Mouse (Mus musculus) C2C12 (cell line): ENCODE results near the gene Gm28635.

Experiments used
- CTCF ChIP-seq: IDR thresholded peaks from one replicate; pipeline ENCODE4 v1.5.1; 2011; ENCODE audit not compliant: control insufficient read depth, insufficient read depth, insufficient read length
- FOSL1 ChIP-seq: IDR thresholded peaks from one replicate; pipeline ENCODE4 v1.8.0; 2011; ENCODE audit warnings: mild to moderate bottlenecking, low read length; ENCODE audit not compliant: poor library complexity, insufficient read depth, severe bottlenecking
- MAX ChIP-seq: IDR thresholded peaks from one replicate; pipeline ENCODE4 v1.6.1; 2011; ENCODE audit warnings: mild to moderate bottlenecking, control low read depth
- MYOD1 ChIP-seq: IDR thresholded peaks from one replicate; pipeline ENCODE4 v1.6.1; 2011; ENCODE audit warnings: low read depth; ENCODE audit not compliant: control insufficient read depth, insufficient read length
- USF1 ChIP-seq: IDR thresholded peaks from one replicate; pipeline ENCODE4 v1.6.1; 2011; ENCODE audit warnings: low read depth, mild to moderate bottlenecking, control low read depth, moderate library complexity

DNA sequence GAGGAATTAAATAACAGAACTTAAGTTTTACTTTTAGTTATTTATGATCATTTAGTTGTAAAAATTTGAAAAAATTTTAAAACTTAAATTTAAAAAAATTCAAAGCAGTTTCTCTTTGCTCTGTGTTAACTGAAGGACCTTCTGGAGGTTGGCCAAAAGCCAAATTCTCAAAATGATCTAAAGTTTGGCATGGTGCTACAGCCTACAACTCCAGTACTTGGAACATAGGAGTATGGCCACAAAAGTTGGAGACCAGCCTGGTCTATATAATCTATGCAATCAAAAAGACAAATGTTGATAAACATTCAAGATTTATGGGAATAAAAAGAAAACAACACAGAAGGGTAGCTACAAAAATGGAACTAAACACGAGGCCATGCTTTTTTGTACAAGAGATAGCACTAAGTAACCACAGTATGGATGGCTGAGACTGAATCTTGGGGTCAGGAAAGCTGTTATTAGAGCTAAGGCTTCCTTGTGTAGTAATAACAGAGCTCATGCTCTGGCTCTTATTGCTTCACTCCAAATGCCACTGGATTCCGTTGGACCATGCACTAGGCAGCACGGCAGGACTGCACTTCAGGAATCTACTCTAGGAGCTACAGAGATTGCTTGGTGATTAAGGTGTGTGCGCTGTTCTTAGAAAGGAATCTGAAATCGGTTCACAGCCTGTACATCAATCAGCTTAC, 17.3 kb upstream of the Gm28635 start:
- TF ChIP-seq CTCF (no peak), MAX (no peak), USF1 (no peak), FOSL1 (no peak), MYOD1 (no peak)
